Mouse (Mus musculus): ENCODE data around the gene Erap1.

- TF ChIP-seq GATA1 (IDR thresholded peaks at IDR 0.05; ENCODE audit: low read length) (no peak), TAL1 (IDR thresholded peaks at IDR 0.05; ENCODE audit: low read length) (no peak)
Observed at GRCm38 (mm10) chr13:74632327-74632726, 7.0 kb upstream of the Erap1 start.
